Mouse (Mus musculus) lung, postnatal 0 days (tissue): ENCODE measurements around the gene Gm37240.

Experiments used
- CTCF ChIP-seq: IDR thresholded peaks from 2 replicates; pipeline ENCODE4 v1.5.1; 2016; ENCODE audit warnings: antibody characterized with exemption, mild to moderate bottlenecking
- EP300 ChIP-seq: IDR thresholded peaks from 2 replicates; pipeline ENCODE4 v1.6.1; 2016; ENCODE audit warnings: antibody characterized with exemption, mild to moderate bottlenecking, control low read depth

DNA sequence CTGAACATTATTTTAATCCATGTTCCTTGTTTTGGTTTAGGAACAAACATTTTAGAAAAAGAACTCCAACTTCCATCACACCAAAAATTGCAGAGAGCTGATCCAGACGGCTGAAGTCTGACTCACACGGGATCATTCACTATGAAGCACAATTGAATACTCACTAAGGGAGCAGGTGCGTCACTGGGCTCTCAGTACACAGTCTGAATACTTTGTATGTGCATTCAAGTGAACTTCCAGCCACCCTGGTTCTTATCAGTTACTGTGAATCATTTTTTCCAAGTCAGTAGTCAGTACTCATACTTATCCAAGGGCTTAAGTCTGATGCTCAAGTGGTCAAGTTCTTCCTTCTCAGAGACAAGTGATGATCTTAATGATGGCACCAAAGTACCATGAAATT, 530.9 kb downstream of the Gm37240 start:
- TF ChIP-seq CTCF (no peak), EP300 (no peak)
